Mouse (Mus musculus) embryonic stem cell, embryonic (primary cell): ENCODE data around the gene Ikzf3.

Source experiments
- CTCF ChIA-PET, 4 experiments: fragments of 300-600 bp in 2 of 4; fragments of 350-600 bp in 2 of 4; sonication (Branson Sonifier 250); formaldehyde crosslinking; loops; one replicate each; lab custom pipeline; 2022; ENCODE audit warnings: inconsistent platforms in 2 of 4; lab: Charles Lee
- POLR2A ChIA-PET, 4 experiments: fragments of 300-600 bp in 2 of 4; fragments of 350-600 bp in 2 of 4; sonication (Branson Sonifier 250); formaldehyde crosslinking; loops; one replicate each; lab custom pipeline; 2022; ENCODE audit warnings: antibody characterized with exemption in 4 of 4, inconsistent platforms in 1 of 4; lab: Charles Lee

Ikzf3 gene

GRCm38 (mm10) chr11:98475630-98476433 is 70.0 kb downstream of the Ikzf3 start:
- ChIA-PET POLR2A (interaction anchor here in 1 of 4 experiments (0.8 to 1.1 kb wide), 3 partner anchors 8 to 64 kb away, joined by 3 read pairs; partner anchors contain the start of gene Erbb2), CTCF (no interaction called here)

- ChIA-PET POLR2A (interaction anchor here in 1 of 4 experiments (0.7 kb wide), 1 partner anchor 13 kb away, joined by 3 read pairs; no protein-coding TSS in a partner anchor), CTCF (no interaction called here)
Measured at GRCm38 (mm10) chr11:98474967-98475366, 70.9 kb downstream of the Ikzf3 start.

GRCm38 (mm10) chr11:98473916-98474479 is 71.8 kb downstream of the Ikzf3 start:
- CTCF ChIA-PET = interaction anchor here in 2 of 4 experiments (0.6 to 1.0 kb wide), 2 partner anchors 36 to 445 kb away, joined by 3 to 7 read pairs; partner anchors contain the start of gene Mien1 (in 1 of the 2)
- POLR2A ChIA-PET = interaction anchor here in 3 of 4 experiments (0.7 kb wide), 3 partner anchors 14 to 95 kb away, joined by 3 to 4 read pairs (median 4); no protein-coding TSS in a partner anchor

GRCm38 (mm10) chr11:98472696-98473095 is 73.1 kb downstream of the Ikzf3 start:
- ChIA-PET CTCF (interaction anchor here in 2 of 4 experiments (0.6 to 0.9 kb wide), 2 partner anchors 83 to 767 kb away, joined by 3 to 6 read pairs; no protein-coding TSS in a partner anchor), POLR2A (interaction anchor here in 2 of 4 experiments (0.6 to 1.2 kb wide), 5 partner anchors 18 to 1771 kb away, joined by 3 to 10 read pairs (median 3); no protein-coding TSS in a partner anchor)

GRCm38 (mm10) chr11:98470795-98471194 is 75.0 kb downstream of the Ikzf3 start:
- POLR2A ChIA-PET = interaction anchor here in 3 of 4 experiments (0.6 to 2.3 kb wide), 19 partner anchors 9 to 413 kb away, joined by 3 to 18 read pairs (median 3); partner anchors contain the start of gene Mien1 (in 2 of the 3)

GRCm38 (mm10) chr11:98469761-98470714 is 75.8 kb downstream of the Ikzf3 start:
- ChIA-PET CTCF (interaction anchor here (0.5 to 2.0 kb wide), 10 partner anchors 12 to 451 kb away, joined by 3 to 9 read pairs (median 4); no protein-coding TSS in a partner anchor), POLR2A (interaction anchor here in 3 of 4 experiments (0.6 to 2.3 kb wide), 20 partner anchors 8 to 412 kb away, joined by 3 to 18 read pairs (median 3); partner anchors contain the start of gene Mien1 (in 2 of the 3))

More at GRCm38 (mm10) chr11:98470795-98471194, 75.0 kb downstream of the Ikzf3 start:
- CTCF ChIA-PET = interaction anchor here (0.5 to 2.0 kb wide), 6 partner anchors 13 to 168 kb away, joined by 3 to 5 read pairs (median 3); no protein-coding TSS in a partner anchor

GRCm38 (mm10) chr11:98464516-98464915 is 81.3 kb downstream of the Ikzf3 start:
- ChIA-PET POLR2A (interaction anchor here in 2 of 4 experiments (0.5 to 1.5 kb wide), 3 partner anchors 16 to 123 kb away, joined by 3 to 4 read pairs (median 4); partner anchors contain the start of gene Ormdl3 (in 1 of the 2)), CTCF (interaction anchor here in 2 of 4 experiments (0.9 to 2.3 kb wide), 3 partner anchors 61 to 122 kb away, joined by 3 to 7 read pairs (median 4); no protein-coding TSS in a partner anchor)

GRCm38 (mm10) chr11:98463911-98464310 is 81.9 kb downstream of the Ikzf3 start:
- ChIA-PET CTCF (interaction anchor here in 2 of 4 experiments (0.7 to 2.3 kb wide), 5 partner anchors 60 to 128 kb away, joined by 3 to 7 read pairs (median 3); no protein-coding TSS in a partner anchor), POLR2A (interaction anchor here in 3 of 4 experiments (1.0 to 1.5 kb wide), 4 partner anchors 15 to 124 kb away, joined by 3 to 5 read pairs (median 4); partner anchors contain the start of gene Ormdl3 (in 1 of the 3))

GRCm38 (mm10) chr11:98462255-98462654 is 83.6 kb downstream of the Ikzf3 start:
- CTCF ChIA-PET = no interaction called here
- POLR2A ChIA-PET = interaction anchor here in 2 of 4 experiments (0.6 to 1.4 kb wide), 5 partner anchors 8 to 125 kb away, joined by 3 to 5 read pairs (median 3); partner anchors contain the start of gene Ormdl3 (in 1 of the 2)

GRCm38 (mm10) chr11:98461109-98461720 is 84.6 kb downstream of the Ikzf3 start:
- CTCF ChIA-PET = interaction anchor here in 3 of 4 experiments (0.5 to 7.2 kb wide), 5 partner anchors 93 to 874 kb away, joined by 3 to 45 read pairs (median 4); no protein-coding TSS in a partner anchor

GRCm38 (mm10) chr11:98459860-98460259 is 86.0 kb downstream of the Ikzf3 start:
- ChIA-PET CTCF (interaction anchor here in 1 of 4 experiments (7.2 kb wide), 1 partner anchor 118 kb away, joined by 45 read pairs; no protein-coding TSS in a partner anchor), POLR2A (interaction anchor here in 2 of 4 experiments (0.9 to 3.2 kb wide), 6 partner anchors 10 to 123 kb away, joined by 3 to 18 read pairs (median 6); partner anchors contain the start of genes Mien1 (in 1 of the 2), Stard3 (in 1 of the 2) and Zpbp2 (in 1 of the 2))

More at GRCm38 (mm10) chr11:98461109-98461720, 84.6 kb downstream of the Ikzf3 start:
- POLR2A ChIA-PET = interaction anchor here in 2 of 4 experiments (0.5 to 1.3 kb wide), 7 partner anchors 9 to 273 kb away, joined by 3 to 5 read pairs (median 3); partner anchors contain the start of gene Grb7 (in 1 of the 2)

GRCm38 (mm10) chr11:98459071-98459741 is 86.6 kb downstream of the Ikzf3 start:
- CTCF ChIA-PET = interaction anchor here in 3 of 4 experiments (1.3 to 7.2 kb wide), 8 partner anchors 11 to 118 kb away, joined by 3 to 45 read pairs (median 10); partner anchors contain the start of genes Mien1 (in 1 of the 3) and Zpbp2 (in 1 of the 3)
- POLR2A ChIA-PET = interaction anchor here in 3 of 4 experiments (0.5 to 3.5 kb wide), 16 partner anchors 10 to 677 kb away, joined by 3 to 22 read pairs (median 7); partner anchors contain the start of genes Grb7 (in 1 of the 3), Mien1 (in 1 of the 3), Rpl23 (in 1 of the 3) and Stard3 (in 1 of the 3)

GRCm38 (mm10) chr11:98458121-98458990 is 87.5 kb downstream of the Ikzf3 start:
- POLR2A ChIA-PET = interaction anchor here in 3 of 4 experiments (0.5 to 3.5 kb wide), 49 partner anchors 9 to 676 kb away, joined by 3 to 22 read pairs (median 4); partner anchors contain the start of genes Mien1 (in 3 of the 3), Ormdl3 (in 2 of the 3), Pgap3 (in 2 of the 3) and Erbb2 (in 1 of the 3)
- CTCF ChIA-PET = interaction anchor here (0.5 to 7.2 kb wide), 64 partner anchors 8 to 1862 kb away, joined by 3 to 45 read pairs (median 3); partner anchors contain the start of genes Mien1 (in 3 of the 4), Stard3 (in 2 of the 4), Tcap (in 2 of the 4) and Zpbp2 (in 2 of the 4)
